Mouse (Mus musculus) midbrain, embryonic 14.5 days (tissue): ENCODE measurements around the gene Bdh1. TPM values are rescaled to one million over a fixed set of nuclear protein-coding genes. Genes with fewer than 3 reads are reported as not detected.

Experiments
- ATAC-seq: fragments of 200-750 bp; cut with Nextera tagmentation; 2 replicates; pipeline ENCODE4 v1.8.0; 2017; ENCODE audit warnings: moderate number of reproducible peaks, moderate library complexity; ENCODE audit not compliant: low FRiP score, low TSS enrichment
- DNase-seq: peaks from one replicate; pipeline ENCODE4 v3.0.0-alpha.2; 2015
- H3K27ac ChIP-seq: fragments of 300-500 bp; sonication (generic); replicated peaks from 2 replicates; pipeline ENCODE4 v1.5.1; 2014; ENCODE audit warnings: mild to moderate bottlenecking, low read depth, low read length, moderate library complexity
- H3K27me3 ChIP-seq: fragments of 300-500 bp; sonication (generic); 2 replicates; pipeline ENCODE4 v1.6.1; 2014; ENCODE audit warnings: low read length, control low read depth, mixed read lengths; ENCODE audit not compliant: control insufficient read depth, insufficient read depth
- H3K36me3 ChIP-seq: fragments of 300-500 bp; sonication (generic); 2 replicates; pipeline ENCODE4 v1.6.1; 2014; ENCODE audit warnings: low read length, control low read depth; ENCODE audit not compliant: control insufficient read depth, insufficient read depth
- H3K4me1 ChIP-seq: fragments of 300-500 bp; sonication (generic); 2 replicates; pipeline ENCODE4 v1.6.1; 2014; ENCODE audit warnings: mild to moderate bottlenecking, antibody characterized with exemption, low read length, control low read depth; ENCODE audit not compliant: control insufficient read depth, insufficient read depth
- H3K4me2 ChIP-seq: fragments of 300-500 bp; sonication (generic); 2 replicates; pipeline ENCODE4 v1.6.1; 2014; ENCODE audit warnings: mild to moderate bottlenecking, low read length, moderate library complexity
- H3K4me3 ChIP-seq: fragments of 300-500 bp; sonication (generic); replicated peaks from 2 replicates; pipeline ENCODE4 v1.5.1; 2014; ENCODE audit warnings: low read depth, low read length
- H3K9ac ChIP-seq: fragments of 300-500 bp; sonication (generic); replicated peaks from 2 replicates; pipeline ENCODE4 v1.6.1; 2014; ENCODE audit warnings: mild to moderate bottlenecking, low read length, moderate library complexity
- H3K9me3 ChIP-seq: fragments of 300-500 bp; sonication (generic); 2 replicates; pipeline ENCODE4 v1.6.1; 2016; ENCODE audit warnings: low read length, control low read depth, mixed read lengths; ENCODE audit not compliant: control insufficient read depth
- WGBS: fragments of 180-500 bp; shearing (Covaris S2); extraction: QIAGEN DNeasy Blood & Tissue Kit; methylation state at CpG from one replicate; pipeline ENCODE4 v1.1.7; 2014; 5-methylcytosine and 5-hydroxymethylcytosine counted together
- polyA plus RNA-seq: library from polyadenylated mRNA; unstranded; fragments of >200 nt; fragmentation: Nextera tagmentation; extraction: Ambion mirVana; gene quantifications from 2 replicates; pipeline ENCODE4 v1.2.1, GENCODE M21; 2014

The Bdh1 gene
- polyA plus RNA-seq, 1 experiment from 2014 or later, result 76.5 TPM

DNA sequence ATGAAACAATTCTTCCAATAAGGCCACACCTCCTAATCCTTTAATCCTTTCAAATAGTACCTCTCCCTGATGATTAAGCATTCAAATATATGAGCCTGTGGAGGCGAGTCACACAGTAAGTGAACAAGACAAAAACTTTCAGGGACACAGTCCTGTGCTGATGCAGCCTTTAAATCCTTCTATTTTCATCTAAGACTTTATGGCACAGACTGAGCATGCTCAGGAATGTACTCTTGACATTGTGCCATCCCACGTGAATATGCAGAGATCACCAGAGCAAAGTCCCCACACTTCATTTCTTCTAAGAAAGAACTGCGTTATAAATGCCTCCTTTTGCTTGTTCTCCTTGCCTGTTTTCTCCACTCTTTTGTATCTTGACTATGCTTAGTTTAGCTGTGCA lies 14.2 kb upstream of the Bdh1 start:
- no peak for DNase-seq
- Histone ChIP-seq H3K4me3 (no peak overlapping the region), H3K27me3 (no peaks in the 10 kb centered on the region), H3K9ac (no peak overlapping the region), H3K4me2 (no peak overlapping the region), H3K36me3 (no peaks in the 10 kb centered on the region), H3K4me1 (no peaks in the 10 kb centered on the region), H3K9me3 (no peaks in the 10 kb centered on the region), H3K27ac (no peak overlapping the region)
- no peak for ATAC-seq
- 53% methylated on average over 3 of the region's 3 CpGs for WGBS

- Histone ChIP-seq H3K4me2 (no peak overlapping the region), H3K27me3 (no peaks in the 10 kb centered on the region), H3K4me3 (no peak overlapping the region), H3K9ac (no peak overlapping the region), H3K9me3 (no peaks in the 10 kb centered on the region), H3K4me1 (no peaks in the 10 kb centered on the region), H3K36me3 (no peaks in the 10 kb centered on the region), H3K27ac (no peak overlapping the region)
- no peak for ATAC-seq
- DNase-seq, result no peak
- 82% methylated on average over 4 of the region's 4 CpGs for WGBS
These were observed 11.1 kb upstream of the Bdh1 start for GRCm38 (mm10) chr16:31410969-31411368.

GRCm38 (mm10) chr16:31412321-31412720 lies 9.8 kb upstream of the Bdh1 start:
- no peak for DNase-seq
- H3K27ac ChIP-seq, result no peak overlapping the region
- H3K9ac ChIP-seq, result no peak overlapping the region
- H3K36me3 ChIP-seq, result no peaks in the 10 kb centered on the region
- WGBS, result 79% methylated on average over 14 of the region's 14 CpGs
- H3K4me2 ChIP-seq, result no peak overlapping the region
- ATAC-seq, result no peak
- H3K9me3 ChIP-seq, result no peaks in the 10 kb centered on the region
- no peaks in the 10 kb centered on the region for H3K4me1 ChIP-seq
- H3K4me3 ChIP-seq, result no peak overlapping the region
- no peaks in the 10 kb centered on the region for H3K27me3 ChIP-seq

- DNase-seq (no peak), ATAC-seq (no peak)
- Histone ChIP-seq H3K27me3 (no peaks in the 10 kb centered on the region), H3K36me3 (no peaks in the 10 kb centered on the region), H3K4me3 (no peak overlapping the region), H3K9ac (no peak overlapping the region), H3K9me3 (no peaks in the 10 kb centered on the region), H3K4me2 (no peak overlapping the region), H3K27ac (no peak overlapping the region), H3K4me1 (no peaks in the 10 kb centered on the region)
- 67% methylated on average over 3 of the region's 3 CpGs for WGBS
These were observed 8.3 kb upstream of the Bdh1 start for GRCm38 (mm10) chr16:31413777-31414176.

DNA sequence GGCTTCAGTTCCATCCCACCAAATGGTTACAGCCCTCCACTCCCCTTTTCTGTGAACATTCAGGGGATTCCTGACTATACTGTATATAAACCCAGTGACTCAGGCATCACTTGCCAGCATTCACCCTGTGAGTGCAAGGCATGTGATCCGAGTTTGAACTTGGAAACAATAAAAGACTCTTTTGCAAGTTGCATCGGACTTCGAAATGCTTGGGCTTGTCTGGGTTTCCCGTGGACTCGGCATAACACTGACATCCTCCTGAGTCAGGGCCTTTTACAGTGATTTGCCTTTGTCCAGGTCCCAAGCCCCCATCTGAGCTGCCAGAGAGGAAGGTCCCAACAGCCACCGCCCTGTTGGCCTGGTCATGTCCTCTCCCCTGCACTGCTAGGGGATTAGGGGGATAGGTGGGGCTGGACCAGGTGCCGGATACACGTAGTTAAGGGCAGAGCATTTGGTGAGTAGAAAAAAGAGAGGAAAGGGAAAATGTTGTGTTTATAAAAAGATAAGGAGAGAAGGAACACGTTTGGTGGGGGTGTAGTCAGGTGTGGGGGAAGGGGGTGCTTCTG lies 6.1 kb upstream of the Bdh1 start:
- DNase-seq (no peak), ATAC-seq (no peak)
- no peaks in the 10 kb centered on the region for H3K36me3 ChIP-seq
- 63% methylated on average over 9 of the region's 9 CpGs for WGBS
- H3K4me2 ChIP-seq, result no peak overlapping the region
- H3K27ac ChIP-seq, result no peak overlapping the region
- no peaks in the 10 kb centered on the region for H3K9me3 ChIP-seq
- H3K4me1 ChIP-seq, result no peaks in the 10 kb centered on the region
- H3K9ac ChIP-seq, result no peak overlapping the region
- no peaks in the 10 kb centered on the region for H3K27me3 ChIP-seq
- H3K4me3 ChIP-seq, result no peak overlapping the region

DNA sequence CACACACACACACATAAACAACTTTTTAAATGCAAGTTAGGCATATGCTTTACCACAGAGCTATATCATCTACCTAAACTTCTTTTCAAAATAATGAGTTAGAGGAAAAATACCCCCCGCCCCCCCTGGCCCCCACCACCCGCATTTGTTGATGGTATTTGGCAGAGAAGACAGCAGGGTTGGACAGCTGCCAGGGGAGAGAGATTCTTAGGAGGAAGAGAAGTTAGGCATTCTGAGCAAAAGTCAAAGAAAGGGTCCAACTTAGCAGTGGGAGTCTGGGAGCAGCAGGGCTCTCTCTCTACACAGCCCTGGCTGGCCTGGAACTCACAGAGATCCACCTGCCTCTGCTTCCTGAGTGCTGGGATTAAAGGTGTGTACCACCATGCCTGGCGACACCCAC lies 3.4 kb upstream of the Bdh1 start:
- no peak for DNase-seq
- no peak overlapping the region for H3K4me3 ChIP-seq
- no peak overlapping the region for H3K9ac ChIP-seq
- no peaks in the 10 kb centered on the region for H3K36me3 ChIP-seq
- H3K4me2 ChIP-seq, result no peak overlapping the region
- H3K27me3 ChIP-seq, result no peaks in the 10 kb centered on the region
- no peaks in the 10 kb centered on the region for H3K4me1 ChIP-seq
- H3K9me3 ChIP-seq, result no peaks in the 10 kb centered on the region
- WGBS, result 75% methylated on average over 3 of the region's 3 CpGs
- no peak overlapping the region for H3K27ac ChIP-seq
- no peak for ATAC-seq

- Histone ChIP-seq H3K4me1 (no peaks in the 10 kb centered on the region), H3K36me3 (no peaks in the 10 kb centered on the region), H3K9me3 (no peaks in the 10 kb centered on the region), H3K27me3 (no peaks in the 10 kb centered on the region), H3K27ac (no peak overlapping the region), H3K9ac (no peak overlapping the region), H3K4me3 (no peak overlapping the region), H3K4me2 (no peak overlapping the region)
- DNase-seq, result no peak
- ATAC-seq, result no peak
- WGBS, result 66% methylated on average over 5 of the region's 5 CpGs
These were observed 2.6 kb upstream of the Bdh1 start for GRCm38 (mm10) chr16:31419457-31419856.

- 57% methylated on average over 1 of the region's 1 CpGs for WGBS
- H3K4me1 ChIP-seq, result no peaks in the 10 kb centered on the region
These were observed 642 bp downstream of the Bdh1 start for GRCm38 (mm10) chr16:31422722-31423121.

GRCm38 (mm10) chr16:31423368-31423767 lies 1.3 kb downstream of the Bdh1 start:
- Histone ChIP-seq H3K4me2 (no peak overlapping the region), H3K4me3 (no peak overlapping the region), H3K9me3 (no peaks in the 10 kb centered on the region), H3K4me1 (no peaks in the 10 kb centered on the region), H3K9ac (no peak overlapping the region), H3K36me3 (no peaks in the 10 kb centered on the region), H3K27me3 (peaks cover 15% of the 10 kb centered on the region; the same call in 1 of the 2 replicates), H3K27ac (no peak overlapping the region)
- DNase-seq, result no peak
- WGBS, result 85% methylated on average over 4 of the region's 4 CpGs
- ATAC-seq, result no peak

More at GRCm38 (mm10) chr16:31422722-31423121, 642 bp downstream of the Bdh1 start:
- H3K27ac ChIP-seq, result no peak overlapping the region
- H3K27me3 ChIP-seq, result peaks cover 11% of the 10 kb centered on the region; the same call in 1 of the 2 replicates
- ATAC-seq, result no peak
- no peak for DNase-seq
- no peak overlapping the region for H3K9ac ChIP-seq
- H3K4me2 ChIP-seq, result no peak overlapping the region
- no peak overlapping the region for H3K4me3 ChIP-seq
- no peaks in the 10 kb centered on the region for H3K9me3 ChIP-seq
- H3K36me3 ChIP-seq, result no peaks in the 10 kb centered on the region
